Mouse (Mus musculus) myocyte (in vitro differentiated cells): Measurements from ENCODE around the gene Ppp1cc. TPM values are rescaled to one million over a fixed set of nuclear protein-coding genes. Genes with fewer than 3 reads are reported as not detected.

ENCODE experiments used
- H3K27me3 ChIP-seq: one replicate; pipeline ENCODE4 v1.6.1; 2011; ENCODE audit not compliant: control insufficient read depth, insufficient read depth, insufficient read length
- H3K36me3 ChIP-seq: one replicate; pipeline ENCODE4 v1.6.1; 2011; ENCODE audit not compliant: control insufficient read depth, insufficient read depth
- H3K4me2 ChIP-seq: one replicate; pipeline ENCODE4 v1.6.1; 2011; ENCODE audit warnings: low read depth, control low read depth
- H3K4me3 ChIP-seq: one replicate; pipeline ENCODE4 v1.5.1; 2011; ENCODE audit warnings: mild to moderate bottlenecking, control low read depth, moderate library complexity
- H3K79me2 ChIP-seq: one replicate; pipeline ENCODE4 v1.6.1; 2011; ENCODE audit not compliant: control insufficient read depth, insufficient read depth
- H3ac ChIP-seq: one replicate; pipeline ENCODE4 v1.6.1; 2011; ENCODE audit not compliant: control insufficient read depth, insufficient read length
- CEBPB ChIP-seq: IDR thresholded peaks from 2 replicates; pipeline ENCODE4 v1.6.1; 2011; ENCODE audit warnings: mild to moderate bottlenecking, moderate library complexity; ENCODE audit not compliant: poor library complexity, insufficient read depth, severe bottlenecking
- E2F4 ChIP-seq: IDR thresholded peaks from one replicate; pipeline ENCODE4 v1.6.1; 2011; ENCODE audit warnings: mild to moderate bottlenecking, control low read depth, moderate library complexity; ENCODE audit not compliant: insufficient read depth
- MAX ChIP-seq: IDR thresholded peaks from one replicate; pipeline ENCODE4 v1.6.1; 2011; ENCODE audit warnings: low read depth, mild to moderate bottlenecking, control low read depth
- MYOD1 ChIP-seq, 3 experiments: IDR thresholded peaks; one replicate each; pipeline ENCODE4 v1.6.1; 2011; ENCODE audit warnings: control low read depth in 2 of 3, low read depth in 2 of 3, mild to moderate bottlenecking in 2 of 3, moderate library complexity in 1 of 3; ENCODE audit not compliant: insufficient read length in 2 of 3, control insufficient read depth in 1 of 3
- MYOG ChIP-seq, 3 experiments: IDR thresholded peaks; one replicate each; pipeline ENCODE4 v1.6.1; 2011; ENCODE audit warnings: control low read depth in 2 of 3, low read depth in 2 of 3, mild to moderate bottlenecking in 2 of 3; ENCODE audit not compliant: insufficient read length in 2 of 3, control insufficient read depth in 1 of 3, insufficient read depth in 1 of 3
- POLR2A ChIP-seq: IDR thresholded peaks from one replicate; pipeline ENCODE4 v1.6.1; 2011; ENCODE audit warnings: low read depth, mild to moderate bottlenecking, control low read depth, moderate library complexity; ENCODE audit not compliant: insufficient read length
- POLR2AphosphoS2 ChIP-seq: IDR thresholded peaks from one replicate; pipeline ENCODE4 v1.6.1; 2011; ENCODE audit warnings: low read depth, control low read depth; ENCODE audit not compliant: insufficient read length
- REST ChIP-seq: IDR thresholded peaks from one replicate; pipeline ENCODE4 v1.6.1; 2011; ENCODE audit warnings: mild to moderate bottlenecking, control low read depth, moderate library complexity; ENCODE audit not compliant: insufficient read depth, insufficient read length
- SRF ChIP-seq: IDR thresholded peaks from one replicate; pipeline ENCODE4 v1.6.1; 2011; ENCODE audit warnings: low read depth; ENCODE audit not compliant: control insufficient read depth, insufficient read length
- TCF12 ChIP-seq: IDR thresholded peaks from one replicate; pipeline ENCODE4 v1.6.1; 2011; ENCODE audit warnings: mild to moderate bottlenecking, control low read depth; ENCODE audit not compliant: poor library complexity, insufficient read depth, severe bottlenecking
- TCF3 ChIP-seq: IDR thresholded peaks from one replicate; pipeline ENCODE4 v1.6.1; 2011; ENCODE audit warnings: low read depth, control low read depth; ENCODE audit not compliant: insufficient read length
- USF1 ChIP-seq: IDR thresholded peaks from one replicate; pipeline ENCODE4 v1.6.1; 2011; ENCODE audit warnings: low read depth, mild to moderate bottlenecking, control low read depth, moderate library complexity
- polyA plus RNA-seq: library from polyadenylated mRNA; unstranded; fragments of >200 nt; fragmentation: generic; extraction: Trizol; gene quantifications from one replicate; pipeline ENCODE4 v1.2.1, GENCODE M21; 2012; ENCODE audit warnings: missing spikeins

Ppp1cc gene
- 136 TPM for polyA plus RNA-seq

DNA sequence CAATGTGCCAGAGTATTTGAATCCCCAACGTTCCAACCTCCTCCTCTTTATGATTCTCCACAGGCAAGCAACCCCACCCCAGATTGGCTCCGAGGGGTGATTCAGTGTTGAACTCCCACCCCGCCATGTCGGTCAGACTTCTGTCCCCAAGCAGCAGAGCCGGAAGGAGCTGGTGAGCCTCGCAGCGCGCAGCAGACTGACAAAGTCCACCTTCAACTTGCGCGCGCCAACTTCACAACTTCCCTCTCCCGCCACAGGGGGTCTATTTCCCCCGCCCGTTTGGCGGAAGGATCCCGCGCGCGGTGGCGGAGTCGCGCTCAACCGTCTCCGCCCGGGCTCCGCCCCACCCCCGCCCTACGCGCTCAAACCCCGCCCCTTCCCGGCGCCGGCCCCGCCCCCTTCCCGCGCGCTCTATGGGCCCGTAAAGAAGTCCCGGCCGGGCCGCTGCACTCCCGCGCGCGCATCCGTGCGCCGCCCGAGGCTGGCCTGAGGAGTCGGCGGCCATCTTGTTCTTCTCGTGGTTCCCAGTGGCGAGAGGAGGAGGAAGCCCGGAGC is at the start of gene Ppp1cc:
Ppp1cc (plus strand) TSS at position 452 of the 555 bp plus-strand sequence.
- Histone ChIP-seq H3K4me3 (peak within 1 kb of the TSS; percentile 75), H3K4me2 (peak within 1 kb of the TSS; percentile 83), H3ac (peak within 1 kb of the TSS; percentile 81), H3K36me3 (no peaks in the 10 kb centered on the region), H3K27me3 (no peaks in the 10 kb centered on the region), H3K79me2 (peaks cover 45% of the 10 kb centered on the region)
- TF ChIP-seq MYOD1 (IDR thresholded peaks at IDR 0.05; ENCODE audit: control insufficient read depth in 1 of 3, insufficient read length in 2 of 3, low read depth in 2 of 3) (peak in 1 of 3 experiments; percentile 1), POLR2A (peak; percentile 66), POLR2AphosphoS2 (peak; percentile 66), REST (no peak), MYOG (IDR thresholded peaks at IDR 0.05; ENCODE audit: control insufficient read depth in 1 of 3, insufficient read depth in 1 of 3, insufficient read length in 2 of 3, low read depth in 2 of 3) (peak in 1 of 3 experiments; percentile 16), E2F4 (peak; percentile 60)

DNA sequence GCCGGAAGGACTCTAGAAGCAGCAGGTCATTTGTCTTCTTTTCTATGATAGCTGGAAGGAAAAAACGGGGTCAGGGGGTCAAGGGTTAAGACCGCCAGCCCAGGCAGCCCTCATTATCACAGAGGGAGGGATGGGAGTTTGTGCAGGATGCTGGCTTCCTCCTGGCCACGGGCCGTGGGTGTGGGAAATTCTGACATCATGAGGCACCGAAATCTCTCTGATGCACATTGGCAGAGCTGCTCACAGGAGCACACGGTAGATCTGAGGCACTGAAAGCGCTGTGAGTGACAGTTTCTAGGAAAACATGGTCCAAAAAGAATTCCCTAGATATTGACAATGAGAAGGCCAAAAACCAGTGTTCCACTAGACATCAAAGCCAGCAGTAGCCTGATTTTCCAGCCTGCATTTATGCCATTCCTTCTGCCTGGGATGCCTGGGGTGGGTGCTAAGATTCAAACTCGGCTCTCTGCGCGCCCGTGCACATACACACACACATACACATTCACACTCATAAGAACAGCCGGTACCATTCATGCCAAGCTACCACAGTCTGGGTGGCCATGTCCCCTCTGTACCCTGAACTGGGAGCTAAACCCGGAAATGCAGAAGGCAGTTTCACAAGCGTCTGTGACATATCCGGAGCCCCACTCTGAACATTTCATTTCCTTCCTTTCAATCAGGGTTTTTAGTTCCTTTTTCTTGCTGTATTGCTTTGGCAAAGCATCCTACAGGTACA is 48.6 kb upstream of the Ppp1cc start:
- H3ac ChIP-seq = no peak overlapping the region
- no peak for TF ChIP-seq CEBPB
- no peak for TF ChIP-seq MAX
- no peak for TF ChIP-seq REST
- TF ChIP-seq MYOG (IDR thresholded peaks at IDR 0.05; ENCODE audit: control insufficient read depth in 1 of 3, insufficient read depth in 1 of 3, insufficient read length in 2 of 3, low read depth in 2 of 3) = no peak
- no peak for TF ChIP-seq POLR2A
- TF ChIP-seq SRF = no peak
- no peak for TF ChIP-seq USF1
- TF ChIP-seq TCF3 = no peak
- TF ChIP-seq MYOD1 (IDR thresholded peaks at IDR 0.05; ENCODE audit: control insufficient read depth in 1 of 3, insufficient read length in 2 of 3, low read depth in 2 of 3) = no peak
- TF ChIP-seq E2F4 = no peak
- TF ChIP-seq POLR2AphosphoS2 = no peak
- TF ChIP-seq TCF12 = no peak
- no peak overlapping the region for H3K4me3 ChIP-seq
- no peak overlapping the region for H3K4me2 ChIP-seq
- peaks cover 74% of the 10 kb centered on the region for H3K27me3 ChIP-seq
- H3K79me2 ChIP-seq = no peaks in the 10 kb centered on the region
- no peaks in the 10 kb centered on the region for H3K36me3 ChIP-seq

DNA sequence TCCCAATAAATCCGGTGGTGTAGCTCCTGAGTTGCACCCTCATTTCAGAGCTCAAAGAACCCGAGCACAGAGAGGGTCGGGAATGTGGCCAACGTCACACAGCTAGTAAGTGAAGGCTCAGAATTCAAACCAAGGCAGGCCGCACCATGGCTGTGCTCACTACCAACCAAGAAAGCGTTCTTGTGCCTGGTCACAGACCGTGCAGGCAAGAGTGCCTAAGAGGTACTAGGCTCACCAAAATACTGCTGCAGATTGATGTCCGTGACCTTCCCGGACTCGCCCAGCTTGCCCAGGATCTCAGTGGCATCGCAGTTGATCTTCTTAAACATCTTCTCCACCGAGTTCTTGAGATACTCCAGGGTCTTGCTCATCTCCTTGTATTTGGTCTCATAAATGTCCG is 47.5 kb upstream of the Ppp1cc start:
- Histone ChIP-seq H3ac (no peak overlapping the region), H3K36me3 (no peaks in the 10 kb centered on the region), H3K27me3 (peaks cover 64% of the 10 kb centered on the region), H3K4me3 (no peak overlapping the region), H3K79me2 (no peaks in the 10 kb centered on the region), H3K4me2 (no peak overlapping the region)
- TF ChIP-seq REST (no peak), MYOG (IDR thresholded peaks at IDR 0.05; ENCODE audit: control insufficient read depth in 1 of 3, insufficient read depth in 1 of 3, insufficient read length in 2 of 3, low read depth in 2 of 3) (no peak), TCF3 (no peak), MAX (no peak), SRF (no peak), E2F4 (no peak), MYOD1 (IDR thresholded peaks at IDR 0.05; ENCODE audit: control insufficient read depth in 1 of 3, insufficient read length in 2 of 3, low read depth in 2 of 3) (no peak)

DNA sequence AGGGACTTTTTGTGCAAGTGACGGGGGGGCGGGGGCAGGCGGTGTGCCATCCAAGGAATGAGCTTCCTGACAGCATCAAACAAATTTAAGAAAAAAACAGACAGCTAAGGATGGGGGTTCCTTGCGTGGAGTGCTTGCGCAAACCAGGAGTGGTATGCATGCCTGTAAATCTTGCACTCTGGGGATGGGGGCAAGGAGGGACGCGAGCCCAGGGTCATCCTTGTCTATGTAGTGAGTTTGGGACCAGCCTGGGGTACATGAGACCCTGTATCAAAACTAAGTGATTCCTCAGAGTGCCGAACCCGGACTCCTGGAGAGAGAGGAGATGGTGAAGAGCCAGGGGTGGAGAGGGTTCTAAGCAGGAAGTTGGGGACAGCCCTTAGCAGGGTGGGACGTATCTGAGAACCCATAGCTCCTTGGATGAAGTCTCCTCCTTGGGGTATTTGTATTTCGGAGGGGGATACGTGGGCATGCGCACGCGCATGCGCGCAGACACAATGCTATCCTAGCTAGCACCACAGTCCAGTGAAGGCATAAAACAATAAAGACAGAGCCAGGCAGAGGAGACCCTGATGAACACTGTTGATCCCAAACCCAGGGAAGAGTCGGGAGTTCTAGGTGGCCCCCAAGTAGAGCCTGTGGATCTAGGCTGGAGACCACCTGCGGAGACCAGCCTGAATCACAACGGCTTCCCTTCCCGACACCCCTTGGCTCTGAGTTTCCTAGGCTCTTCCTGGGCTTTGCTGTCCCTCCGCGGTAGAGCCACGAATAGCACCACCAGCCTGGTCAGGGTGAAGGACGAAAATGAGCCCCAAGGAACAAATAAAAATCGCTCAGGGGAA is 46.8 kb upstream of the Ppp1cc start:
- Histone ChIP-seq H3K27me3 (peaks cover 61% of the 10 kb centered on the region), H3K4me2 (no peak overlapping the region), H3K4me3 (no peak overlapping the region), H3ac (no peak overlapping the region), H3K79me2 (no peaks in the 10 kb centered on the region), H3K36me3 (no peaks in the 10 kb centered on the region)
- TF ChIP-seq USF1 (no peak), POLR2AphosphoS2 (no peak), TCF12 (no peak), TCF3 (no peak), CEBPB (no peak), SRF (no peak), MYOG (IDR thresholded peaks at IDR 0.05; ENCODE audit: control insufficient read depth in 1 of 3, insufficient read depth in 1 of 3, insufficient read length in 2 of 3, low read depth in 2 of 3) (no peak), MAX (no peak), REST (no peak), POLR2A (no peak), MYOD1 (IDR thresholded peaks at IDR 0.05; ENCODE audit: control insufficient read depth in 1 of 3, insufficient read length in 2 of 3, low read depth in 2 of 3) (no peak), E2F4 (no peak)

DNA sequence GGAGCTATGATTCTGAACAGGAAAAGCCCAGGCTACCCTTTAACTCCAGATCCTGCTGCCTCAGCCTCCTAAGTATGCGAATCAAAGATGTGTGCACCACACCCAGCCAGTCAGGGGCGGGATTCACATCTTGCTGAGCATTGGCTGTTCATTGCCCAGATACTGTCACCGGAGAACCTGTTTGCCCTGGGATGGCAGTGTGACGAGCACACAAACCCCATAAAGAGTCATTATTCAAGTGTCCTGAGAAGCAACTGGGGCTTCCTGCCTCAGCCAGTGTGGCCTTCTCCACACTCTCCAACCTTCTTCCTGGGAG is 46.2 kb upstream of the Ppp1cc start:
- no peak overlapping the region for H3K4me3 ChIP-seq
- TF ChIP-seq TCF3 = no peak
- TF ChIP-seq CEBPB = no peak
- TF ChIP-seq E2F4 = no peak
- no peak for TF ChIP-seq REST
- TF ChIP-seq SRF = no peak
- no peak for TF ChIP-seq TCF12
- no peak for TF ChIP-seq MYOG (IDR thresholded peaks at IDR 0.05; ENCODE audit: control insufficient read depth in 1 of 3, insufficient read depth in 1 of 3, insufficient read length in 2 of 3, low read depth in 2 of 3)
- TF ChIP-seq USF1 = no peak
- TF ChIP-seq POLR2A = no peak
- no peak for TF ChIP-seq POLR2AphosphoS2
- no peak overlapping the region for H3ac ChIP-seq
- no peaks in the 10 kb centered on the region for H3K36me3 ChIP-seq
- H3K27me3 ChIP-seq = peaks cover 55% of the 10 kb centered on the region
- no peak overlapping the region for H3K4me2 ChIP-seq
- H3K79me2 ChIP-seq = no peaks in the 10 kb centered on the region
